Mouse (Mus musculus) inflammation-experienced regulatory T-cells, adult 6 months (primary cell): ENCODE results near the gene Nckap1l. TPM values are rescaled to one million over a fixed set of nuclear protein-coding genes. Genes with fewer than 3 reads are reported as not detected.
"Not testable (repeated sequence)": the region's sequence is repeated elsewhere in the genome, so short reads cannot be mapped to it uniquely, and the experiment has no call there.

ENCODE experiments used
- ATAC-seq: one replicate; pipeline ENCODE4 v1.8.0; 2017
- polyA plus RNA-seq, 3 experiments: library from polyadenylated mRNA; unstranded; fragments of 100-300 nt; shearing (Covaris generic); gene quantifications; one replicate each; pipeline ENCODE4 v1.2.1; 2017

Gene Nckap1l
- 10 to 100 TPM; 78.2 to 92.5 (median 81.4) TPM for polyA plus RNA-seq

DNA sequence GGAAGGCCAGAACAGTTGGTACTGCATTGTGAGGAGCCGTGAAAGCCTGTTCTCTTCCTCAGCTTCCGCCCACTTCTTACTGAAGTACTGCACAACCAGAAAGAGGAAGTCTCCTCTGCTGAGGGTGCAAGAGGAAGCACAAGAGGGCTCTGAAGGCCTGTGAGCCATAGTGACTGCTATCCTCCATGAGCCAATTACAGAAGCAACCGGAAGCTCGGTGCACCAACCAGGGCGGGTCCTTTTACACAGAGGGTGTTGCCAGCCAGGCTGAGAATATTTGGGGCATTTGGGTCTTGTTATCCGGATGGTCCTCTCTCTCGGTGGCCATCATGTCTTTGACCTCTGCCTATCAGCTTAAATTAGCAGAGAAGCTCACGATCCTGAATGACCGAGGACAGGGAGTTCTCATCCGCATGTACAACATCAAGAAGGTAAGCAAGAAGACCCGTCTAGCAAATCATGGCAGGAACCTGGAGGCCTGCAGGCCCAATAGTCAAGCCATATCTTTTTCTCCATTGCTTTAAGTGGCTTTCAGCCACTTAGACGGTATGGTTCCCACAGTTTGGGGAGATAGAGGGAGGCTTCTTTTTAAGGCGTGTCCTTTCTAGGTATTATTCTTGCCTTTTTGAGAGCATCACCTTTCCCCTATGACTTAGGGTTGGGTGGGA is at the start of gene Nckap1l:
Gene Nckap1l (plus strand): TSS at position 244 of the 668 bp plus-strand sequence.
- ATAC-seq, result peak; percentile 100

DNA sequence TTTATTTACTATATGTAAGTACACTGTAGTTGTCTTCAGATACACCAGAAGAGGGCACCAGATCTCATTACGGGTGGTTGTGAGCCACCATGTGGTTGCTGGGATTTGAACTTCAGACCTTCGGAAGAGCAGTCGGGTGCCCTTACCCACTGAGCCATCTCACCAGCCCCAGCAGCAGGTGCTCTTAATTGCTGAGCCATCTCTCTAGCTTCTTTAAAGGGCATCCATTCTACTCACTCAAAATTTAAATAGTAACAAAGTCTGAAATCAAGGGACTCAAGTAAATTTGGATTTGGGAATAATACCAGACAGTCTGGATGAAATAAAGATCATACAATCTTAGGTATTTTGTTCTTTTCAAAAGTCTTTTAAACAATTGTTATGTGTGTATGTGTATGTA is 48.0 kb upstream of the Nckap1l start:
- not testable (repeated sequence) for ATAC-seq

- ATAC-seq, result no peak
These were observed 26.6 kb upstream of the Nckap1l start for GRCm38 (mm10) chr15:103427017-103427416.

GRCm38 (mm10) chr15:103430241-103430640 is 23.4 kb upstream of the Nckap1l start, which contains the start of gene Gtsf1:
Gene Gtsf1 (minus strand): TSS chr15:103430470.
- ATAC-seq, result no peak

DNA sequence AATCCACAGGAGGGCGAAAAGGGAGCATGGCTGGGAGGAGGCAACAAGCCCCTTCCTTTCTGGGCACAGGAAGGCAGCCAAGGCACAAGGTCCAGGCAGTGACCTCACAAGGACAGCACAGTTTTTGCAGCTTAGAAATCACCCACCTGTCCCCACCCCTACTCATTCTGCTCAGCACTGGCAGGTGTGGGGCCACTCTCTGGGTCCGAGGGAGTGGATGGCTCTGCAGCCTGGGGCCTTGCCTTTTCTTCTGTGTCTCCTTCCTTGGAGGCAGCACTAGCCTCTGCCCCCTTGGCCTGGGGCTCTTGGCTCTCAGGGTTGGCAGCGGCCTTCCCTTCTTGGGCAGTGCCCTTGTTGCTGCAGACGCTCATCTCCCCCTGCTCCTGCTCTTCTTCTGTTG is 7.6 kb upstream of the Nckap1l start:
- ATAC-seq, result not testable (repeated sequence)

DNA sequence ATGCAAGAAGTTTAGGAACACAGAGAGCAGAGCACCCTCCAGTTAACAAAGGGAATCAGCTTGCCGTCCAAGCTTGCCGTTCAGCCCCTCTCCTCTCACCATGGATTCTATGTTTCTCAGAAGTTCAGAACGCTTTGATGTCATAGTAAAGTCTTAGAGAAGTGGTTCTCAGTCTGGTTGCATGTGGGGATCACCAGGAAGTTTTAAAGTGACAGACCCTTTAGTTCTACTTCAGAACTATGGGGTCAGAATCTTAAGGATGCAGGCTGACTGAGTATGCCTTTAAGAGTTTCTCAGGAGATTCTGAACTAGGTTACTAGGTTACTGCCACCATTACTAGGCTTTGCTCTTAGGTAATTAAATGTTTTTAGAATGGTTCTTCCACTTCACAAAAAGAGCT is 5.2 kb upstream of the Nckap1l start, which contains the start of gene Gtsf2:
Gene Gtsf2 (minus strand): TSS at position 101 of the 400 bp plus-strand sequence.
- no peak for ATAC-seq

DNA sequence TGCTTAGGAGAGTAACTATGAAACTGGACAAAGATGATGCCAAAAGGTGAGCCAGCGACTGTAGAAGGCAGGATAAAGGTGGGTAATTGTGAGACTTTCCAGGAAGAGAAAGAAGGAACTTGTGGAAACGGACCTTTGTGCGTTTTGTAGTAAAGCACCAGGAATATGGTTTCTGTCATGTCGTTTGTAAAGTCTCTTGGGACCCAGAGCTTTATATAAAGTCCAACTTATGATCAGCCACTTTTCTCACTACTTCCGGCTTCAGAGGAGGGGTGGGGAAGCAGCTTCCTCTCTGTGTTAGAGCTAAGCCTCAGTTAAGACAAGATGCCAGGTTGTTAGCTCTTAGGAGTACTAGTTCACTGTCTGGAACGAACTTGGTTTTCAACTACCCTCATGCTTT is 855 bp downstream of the Nckap1l start:
- ATAC-seq, result peak; percentile 23

- ATAC-seq, result no peak
These were observed 9.1 kb downstream of the Nckap1l start for GRCm38 (mm10) chr15:103462539-103463261.

GRCm38 (mm10) chr15:103471488-103472194 is 18.0 kb downstream of the Nckap1l start:
- no peak for ATAC-seq

GRCm38 (mm10) chr15:103472265-103472664 is 18.7 kb downstream of the Nckap1l start:
- no peak for ATAC-seq

DNA sequence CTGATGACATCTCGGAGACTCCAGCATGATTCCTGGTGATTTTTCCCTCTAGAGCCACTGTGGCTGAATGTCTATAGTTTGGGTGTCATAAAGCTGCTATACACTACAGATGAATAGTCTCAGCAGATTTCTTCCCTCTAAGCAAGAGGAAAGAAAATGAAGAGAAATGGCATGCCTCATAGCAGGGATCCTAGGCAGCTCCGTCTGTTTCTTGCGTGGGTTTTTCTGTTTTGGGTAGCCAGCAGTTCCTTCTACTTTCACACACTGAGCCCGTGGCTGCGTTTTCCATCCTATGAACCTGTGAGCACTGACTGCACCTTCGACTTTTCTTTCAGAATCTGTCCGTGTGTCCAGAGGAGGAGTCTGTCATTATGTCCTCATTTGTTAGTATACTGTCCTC is 19.6 kb downstream of the Nckap1l start:
- no peak for ATAC-seq

DNA sequence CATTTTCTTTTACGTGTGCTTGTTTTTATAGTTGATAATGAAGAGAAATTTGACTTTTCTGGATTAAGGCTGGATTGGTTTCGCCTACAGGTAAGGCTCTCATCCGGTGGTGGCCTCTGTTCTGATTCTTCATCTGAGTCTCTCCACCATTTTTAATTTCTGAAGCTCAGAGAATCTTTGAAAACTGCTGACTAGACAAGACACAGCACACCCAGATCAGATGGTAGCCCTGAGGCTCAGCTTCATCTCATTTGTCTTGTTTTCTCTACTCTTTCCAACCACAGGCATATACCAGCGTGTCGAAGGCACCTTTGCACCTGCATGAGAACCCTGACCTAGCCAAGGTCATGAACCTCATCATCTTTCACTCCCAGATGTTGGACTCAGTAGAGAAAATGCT is 20.2 kb downstream of the Nckap1l start:
- ATAC-seq, result no peak

GRCm38 (mm10) chr15:103479080-103479606 is 25.5 kb downstream of the Nckap1l start:
- ATAC-seq, result no peak

GRCm38 (mm10) chr15:103480129-103480528 is 26.5 kb downstream of the Nckap1l start:
- no peak for ATAC-seq

DNA sequence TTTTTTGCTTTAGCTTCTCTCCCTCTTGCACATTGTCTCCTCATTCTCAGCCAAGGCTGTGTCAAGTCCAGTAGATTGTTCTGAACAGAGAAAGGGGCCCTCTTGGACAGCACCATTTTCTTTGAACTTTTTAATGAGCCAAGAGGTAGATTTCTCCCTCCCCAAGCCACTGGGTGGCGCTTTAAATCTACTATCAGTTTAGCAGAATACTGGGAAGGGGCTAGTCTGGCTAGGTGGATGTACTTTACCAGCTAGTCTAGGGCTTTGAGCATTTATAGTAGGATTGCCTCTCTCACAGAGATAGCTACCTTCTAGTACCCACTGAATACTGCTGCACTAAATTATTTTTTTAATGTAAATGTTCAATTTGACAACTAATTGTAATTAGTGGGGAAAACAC is 28.9 kb downstream of the Nckap1l start:
- no peak for ATAC-seq

- ATAC-seq, result no peak
These were observed 30.9 kb downstream of the Nckap1l start for GRCm38 (mm10) chr15:103484490-103484889.

DNA sequence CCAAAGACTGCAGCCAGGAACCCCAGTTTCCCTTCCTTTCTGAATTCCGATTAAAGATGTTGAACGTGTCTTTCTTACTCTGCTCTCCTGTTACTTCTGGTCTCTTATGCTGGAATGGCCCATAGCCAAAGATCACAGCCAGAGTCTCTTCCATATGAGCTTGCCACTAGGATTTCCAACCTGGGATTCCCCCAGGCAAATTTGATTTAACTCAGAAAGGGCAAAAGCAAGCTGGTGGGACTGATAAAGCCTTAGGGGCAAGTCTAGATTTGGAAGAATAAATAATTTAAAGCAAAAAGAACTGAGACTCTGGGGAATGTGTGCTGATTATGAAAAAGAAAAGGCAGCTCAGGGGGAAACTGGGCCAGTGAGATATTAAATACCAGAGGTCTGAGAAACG is 31.5 kb downstream of the Nckap1l start:
- ATAC-seq, result no peak

DNA sequence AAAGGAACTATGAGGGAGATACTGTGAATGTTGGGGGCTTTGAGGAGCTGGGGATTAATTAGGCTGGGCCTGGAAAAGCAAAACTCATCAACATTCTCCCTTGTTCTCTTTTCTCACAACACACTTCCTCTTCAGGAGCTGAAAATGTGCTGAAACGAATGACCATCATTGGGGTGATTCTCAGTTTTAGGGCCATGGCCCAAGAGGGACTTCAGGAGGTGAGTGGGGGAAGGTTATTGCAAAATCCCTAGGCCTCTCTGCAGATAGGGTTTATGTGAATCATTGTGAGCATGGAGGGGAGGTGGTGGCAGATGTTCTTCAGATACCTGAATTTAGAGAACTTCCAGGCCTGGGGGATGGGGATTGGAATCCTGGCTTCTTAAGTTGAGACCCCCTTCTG is 33.1 kb downstream of the Nckap1l start:
- no peak for ATAC-seq

- ATAC-seq, result no peak
These were observed 34.7 kb downstream of the Nckap1l start for GRCm38 (mm10) chr15:103488336-103488735.

GRCm38 (mm10) chr15:103496204-103497140 is 42.9 kb downstream of the Nckap1l start:
- no peak for ATAC-seq

- ATAC-seq, result no peak
These were observed 44.6 kb downstream of the Nckap1l start for GRCm38 (mm10) chr15:103498157-103498556.

- no peak for ATAC-seq
These were observed 47.1 kb downstream of the Nckap1l start for GRCm38 (mm10) chr15:103500723-103501122.
